Mouse (Mus musculus): ENCODE measurements around the gene Npnt. TPM values are rescaled to one million over a fixed set of nuclear protein-coding genes. Genes with fewer than 3 reads are reported as not detected.

Npnt gene
- polyA plus RNA-seq, 1 experiment = 123 TPM

DNA sequence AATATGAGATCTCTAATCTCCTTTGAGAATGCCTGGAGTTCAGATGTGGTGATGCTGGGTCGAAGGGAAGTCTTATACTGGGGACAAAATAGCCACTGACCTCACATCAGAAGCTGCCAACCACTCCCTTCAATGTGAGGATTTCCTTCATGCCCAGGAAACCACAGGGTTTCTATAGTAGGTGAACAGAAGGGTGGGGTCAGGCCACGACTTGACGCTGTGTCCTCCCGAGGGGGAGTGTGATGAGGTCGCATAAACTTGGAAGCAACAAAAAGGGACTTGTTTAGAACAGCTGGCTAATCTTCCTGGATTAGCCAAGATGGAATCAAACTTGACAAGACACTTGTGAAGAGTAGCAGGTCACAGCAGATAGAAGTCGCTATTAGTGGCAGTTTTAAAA, 76.8 kb downstream of the Npnt start:
- Histone ChIP-seq H3ac (ENCODE audit: control insufficient read depth, insufficient read length) (no peak overlapping the region), H3K4me3 (no peak overlapping the region), H3K36me3 (ENCODE audit: control insufficient read depth, insufficient read depth) (no peaks in the 10 kb centered on the region), H3K79me2 (ENCODE audit: control insufficient read depth, insufficient read depth) (no peaks in the 10 kb centered on the region), H3K4me2 (ENCODE audit: low read depth) (no peak overlapping the region), H3K27me3 (ENCODE audit: control insufficient read depth, insufficient read depth, insufficient read length) (no peaks in the 10 kb centered on the region)
- TF ChIP-seq MYOG (IDR thresholded peaks at IDR 0.05; ENCODE audit: control insufficient read depth in 1 of 3, insufficient read depth in 1 of 3, insufficient read length in 2 of 3, low read depth in 2 of 3) (peak in 2 of 3 experiments; percentile 54 to 63), REST (IDR thresholded peaks at IDR 0.05; ENCODE audit: insufficient read depth, insufficient read length) (no peak), POLR2AphosphoS2 (IDR thresholded peaks at IDR 0.05; ENCODE audit: insufficient read length, low read depth) (no peak), USF1 (IDR thresholded peaks at IDR 0.05; ENCODE audit: low read depth) (no peak), MYOD1 (IDR thresholded peaks at IDR 0.05; ENCODE audit: control insufficient read depth in 1 of 3, insufficient read length in 2 of 3, low read depth in 2 of 3) (peak in 2 of 3 experiments; percentile 19 to 63), MAX (IDR thresholded peaks at IDR 0.05; ENCODE audit: low read depth) (no peak), TCF12 (IDR thresholded peaks at IDR 0.05; ENCODE audit: insufficient read depth, poor library complexity, severe bottlenecking) (peak; percentile 60)

DNA sequence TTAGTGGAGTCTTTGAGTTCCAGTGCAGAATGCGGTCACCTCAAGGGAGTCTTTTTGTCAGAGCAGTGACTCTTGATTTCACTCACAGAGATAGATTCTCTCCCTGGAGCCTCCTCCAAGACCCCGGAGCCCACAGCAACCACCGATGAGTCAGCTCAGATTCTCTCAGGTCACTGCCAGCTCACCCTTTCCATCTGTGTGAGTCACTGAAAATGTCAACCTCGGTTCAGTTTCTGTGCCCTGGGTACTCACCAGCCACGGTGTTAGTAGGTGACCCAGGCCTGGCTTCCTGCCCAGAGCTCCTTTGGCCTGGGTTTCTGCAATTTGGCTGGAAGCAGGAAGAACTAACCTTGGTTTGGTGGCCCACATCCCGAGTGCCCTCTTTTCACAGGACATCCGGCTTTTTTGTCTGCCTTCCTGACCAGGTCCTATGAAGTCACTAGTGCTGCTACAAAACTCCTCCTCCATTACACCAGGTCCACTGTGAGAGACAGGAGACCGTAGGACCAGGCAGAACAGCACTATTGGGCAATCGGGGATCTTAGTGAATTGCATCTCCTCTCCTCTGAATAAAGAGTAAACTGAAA, 78.7 kb downstream of the Npnt start:
- TF ChIP-seq POLR2A (IDR thresholded peaks at IDR 0.05; ENCODE audit: insufficient read length, low read depth) = no peak
- no peak for TF ChIP-seq REST (IDR thresholded peaks at IDR 0.05; ENCODE audit: insufficient read depth, insufficient read length)
- TF ChIP-seq MYOG (IDR thresholded peaks at IDR 0.05; ENCODE audit: control insufficient read depth in 1 of 3, insufficient read depth in 1 of 3, insufficient read length in 2 of 3, low read depth in 2 of 3) = peak in 1 of 3 experiments; percentile 15
- no peak for TF ChIP-seq USF1 (IDR thresholded peaks at IDR 0.05; ENCODE audit: low read depth)
- no peak for TF ChIP-seq MYOD1 (IDR thresholded peaks at IDR 0.05; ENCODE audit: control insufficient read depth in 1 of 3, insufficient read length in 2 of 3, low read depth in 2 of 3)
- peak; percentile 58; the same call in 1 of the 2 replicates for TF ChIP-seq CEBPB (IDR thresholded peaks at IDR 0.05; ENCODE audit: insufficient read depth, poor library complexity, severe bottlenecking)
- TF ChIP-seq SRF (IDR thresholded peaks at IDR 0.05; ENCODE audit: control insufficient read depth, insufficient read length, low read depth) = no peak
- TF ChIP-seq E2F4 (IDR thresholded peaks at IDR 0.05; ENCODE audit: insufficient read depth) = no peak
- H3K4me3 ChIP-seq = no peak overlapping the region
- H3ac ChIP-seq (ENCODE audit: control insufficient read depth, insufficient read length) = no peak overlapping the region
- H3K79me2 ChIP-seq (ENCODE audit: control insufficient read depth, insufficient read depth) = no peaks in the 10 kb centered on the region
- no peaks in the 10 kb centered on the region for H3K27me3 ChIP-seq (ENCODE audit: control insufficient read depth, insufficient read depth, insufficient read length)
- peak overlapping the region; percentile 55 for H3K4me2 ChIP-seq (ENCODE audit: low read depth)
- no peaks in the 10 kb centered on the region for H3K36me3 ChIP-seq (ENCODE audit: control insufficient read depth, insufficient read depth)

DNA sequence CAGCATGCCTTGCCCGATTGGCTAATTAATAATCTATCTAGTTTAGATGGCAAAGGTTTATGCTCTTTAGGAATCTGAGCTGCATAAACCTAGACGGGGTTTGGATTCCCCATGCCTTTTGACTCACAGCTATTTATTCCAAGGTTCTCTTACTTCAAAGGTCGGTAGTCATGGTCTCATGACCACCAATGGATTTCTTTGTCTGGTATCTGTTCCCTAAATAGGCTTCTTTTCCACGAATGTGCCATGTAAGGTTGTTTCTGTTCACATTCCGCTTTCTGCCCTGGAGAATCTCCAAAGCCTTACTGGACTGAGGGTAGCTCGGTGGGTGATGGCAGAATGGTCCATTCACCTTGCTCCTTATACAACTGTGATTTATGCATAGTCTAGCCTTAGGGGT, 80.0 kb downstream of the Npnt start:
- Histone ChIP-seq H3K4me2 (ENCODE audit: low read depth) (no peak overlapping the region), H3K79me2 (ENCODE audit: control insufficient read depth, insufficient read depth) (no peaks in the 10 kb centered on the region), H3K27me3 (ENCODE audit: control insufficient read depth, insufficient read depth, insufficient read length) (no peaks in the 10 kb centered on the region), H3K4me3 (no peak overlapping the region), H3ac (ENCODE audit: control insufficient read depth, insufficient read length) (no peak overlapping the region), H3K36me3 (ENCODE audit: control insufficient read depth, insufficient read depth) (no peaks in the 10 kb centered on the region)
- TF ChIP-seq MYOG (IDR thresholded peaks at IDR 0.05; ENCODE audit: control insufficient read depth in 1 of 3, insufficient read depth in 1 of 3, insufficient read length in 2 of 3, low read depth in 2 of 3) (no peak), TCF3 (IDR thresholded peaks at IDR 0.05; ENCODE audit: insufficient read length, low read depth) (no peak), SRF (IDR thresholded peaks at IDR 0.05; ENCODE audit: control insufficient read depth, insufficient read length, low read depth) (no peak), E2F4 (IDR thresholded peaks at IDR 0.05; ENCODE audit: insufficient read depth) (no peak), REST (IDR thresholded peaks at IDR 0.05; ENCODE audit: insufficient read depth, insufficient read length) (no peak), CEBPB (IDR thresholded peaks at IDR 0.05; ENCODE audit: insufficient read depth, poor library complexity, severe bottlenecking) (no peak), MAX (IDR thresholded peaks at IDR 0.05; ENCODE audit: low read depth) (no peak), MYOD1 (IDR thresholded peaks at IDR 0.05; ENCODE audit: control insufficient read depth in 1 of 3, insufficient read length in 2 of 3, low read depth in 2 of 3) (no peak), USF1 (IDR thresholded peaks at IDR 0.05; ENCODE audit: low read depth) (no peak)

DNA sequence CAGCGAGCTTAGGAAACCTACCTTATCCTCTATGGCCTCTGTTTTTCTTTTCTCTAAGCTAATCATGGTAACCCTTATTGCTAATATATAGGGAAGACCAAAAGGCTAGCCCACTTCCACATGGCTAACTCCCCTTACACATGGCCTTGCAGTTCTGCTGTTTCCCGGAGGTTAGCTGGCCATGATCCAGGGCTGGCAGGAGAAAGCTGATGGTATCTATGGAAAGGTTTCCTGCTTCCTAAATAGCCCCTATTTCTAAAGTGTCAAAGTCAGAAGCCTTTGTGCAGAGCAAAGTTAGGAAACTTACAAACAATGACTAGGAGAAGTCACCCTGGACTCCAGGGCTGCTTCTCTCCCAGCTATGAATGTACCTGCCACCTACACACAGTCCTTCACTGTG, 81.3 kb downstream of the Npnt start:
- no peak overlapping the region for H3K4me3 ChIP-seq
- H3K36me3 ChIP-seq (ENCODE audit: control insufficient read depth, insufficient read depth) = no peaks in the 10 kb centered on the region
- TF ChIP-seq POLR2AphosphoS2 (IDR thresholded peaks at IDR 0.05; ENCODE audit: insufficient read length, low read depth) (no peak), TCF12 (IDR thresholded peaks at IDR 0.05; ENCODE audit: insufficient read depth, poor library complexity, severe bottlenecking) (no peak), E2F4 (IDR thresholded peaks at IDR 0.05; ENCODE audit: insufficient read depth) (no peak), CEBPB (IDR thresholded peaks at IDR 0.05; ENCODE audit: insufficient read depth, poor library complexity, severe bottlenecking) (no peak), MYOD1 (IDR thresholded peaks at IDR 0.05; ENCODE audit: control insufficient read depth in 1 of 3, insufficient read length in 2 of 3, low read depth in 2 of 3) (no peak), SRF (IDR thresholded peaks at IDR 0.05; ENCODE audit: control insufficient read depth, insufficient read length, low read depth) (no peak), TCF3 (IDR thresholded peaks at IDR 0.05; ENCODE audit: insufficient read length, low read depth) (no peak), MYOG (IDR thresholded peaks at IDR 0.05; ENCODE audit: control insufficient read depth in 1 of 3, insufficient read depth in 1 of 3, insufficient read length in 2 of 3, low read depth in 2 of 3) (no peak), REST (IDR thresholded peaks at IDR 0.05; ENCODE audit: insufficient read depth, insufficient read length) (no peak), POLR2A (IDR thresholded peaks at IDR 0.05; ENCODE audit: insufficient read length, low read depth) (no peak), USF1 (IDR thresholded peaks at IDR 0.05; ENCODE audit: low read depth) (no peak), MAX (IDR thresholded peaks at IDR 0.05; ENCODE audit: low read depth) (no peak)
- no peaks in the 10 kb centered on the region for H3K27me3 ChIP-seq (ENCODE audit: control insufficient read depth, insufficient read depth, insufficient read length)
- H3ac ChIP-seq (ENCODE audit: control insufficient read depth, insufficient read length) = no peak overlapping the region
- no peaks in the 10 kb centered on the region for H3K79me2 ChIP-seq (ENCODE audit: control insufficient read depth, insufficient read depth)
- no peak overlapping the region for H3K4me2 ChIP-seq (ENCODE audit: low read depth)

DNA sequence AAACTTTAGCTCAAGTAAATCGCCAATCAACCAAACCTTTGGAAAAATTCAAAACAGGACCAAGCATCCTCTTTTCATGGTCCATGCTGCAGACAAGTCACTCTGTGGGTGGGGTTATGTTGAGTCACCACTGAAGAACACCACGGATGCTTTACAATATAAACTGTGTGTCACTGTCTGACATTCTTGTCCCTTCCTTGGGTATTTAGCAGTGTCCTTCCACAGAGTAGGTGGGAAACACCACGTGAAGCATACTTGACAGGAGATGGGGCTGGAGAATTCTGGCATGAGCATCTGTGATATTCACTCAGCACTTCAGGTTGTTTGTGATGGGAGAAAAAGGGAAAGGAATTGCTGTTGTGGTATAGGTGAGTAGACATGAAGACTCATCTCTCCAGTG, 83.1 kb downstream of the Npnt start:
- Histone ChIP-seq H3K27me3 (ENCODE audit: control insufficient read depth, insufficient read depth, insufficient read length) (no peaks in the 10 kb centered on the region), H3K4me2 (ENCODE audit: low read depth) (no peak overlapping the region), H3K79me2 (ENCODE audit: control insufficient read depth, insufficient read depth) (no peaks in the 10 kb centered on the region), H3ac (ENCODE audit: control insufficient read depth, insufficient read length) (no peak overlapping the region), H3K4me3 (no peak overlapping the region), H3K36me3 (ENCODE audit: control insufficient read depth, insufficient read depth) (no peaks in the 10 kb centered on the region)
- TF ChIP-seq TCF3 (IDR thresholded peaks at IDR 0.05; ENCODE audit: insufficient read length, low read depth) = no peak
- TF ChIP-seq USF1 (IDR thresholded peaks at IDR 0.05; ENCODE audit: low read depth) = no peak
- TF ChIP-seq POLR2A (IDR thresholded peaks at IDR 0.05; ENCODE audit: insufficient read length, low read depth) = no peak
- TF ChIP-seq REST (IDR thresholded peaks at IDR 0.05; ENCODE audit: insufficient read depth, insufficient read length) = no peak
- no peak for TF ChIP-seq MYOD1 (IDR thresholded peaks at IDR 0.05; ENCODE audit: control insufficient read depth in 1 of 3, insufficient read length in 2 of 3, low read depth in 2 of 3)
- TF ChIP-seq POLR2AphosphoS2 (IDR thresholded peaks at IDR 0.05; ENCODE audit: insufficient read length, low read depth) = no peak
- TF ChIP-seq TCF12 (IDR thresholded peaks at IDR 0.05; ENCODE audit: insufficient read depth, poor library complexity, severe bottlenecking) = no peak
- TF ChIP-seq MYOG (IDR thresholded peaks at IDR 0.05; ENCODE audit: control insufficient read depth in 1 of 3, insufficient read depth in 1 of 3, insufficient read length in 2 of 3, low read depth in 2 of 3) = no peak
- no peak for TF ChIP-seq MAX (IDR thresholded peaks at IDR 0.05; ENCODE audit: low read depth)
- TF ChIP-seq CEBPB (IDR thresholded peaks at IDR 0.05; ENCODE audit: insufficient read depth, poor library complexity, severe bottlenecking) = no peak
- no peak for TF ChIP-seq E2F4 (IDR thresholded peaks at IDR 0.05; ENCODE audit: insufficient read depth)
- TF ChIP-seq SRF (IDR thresholded peaks at IDR 0.05; ENCODE audit: control insufficient read depth, insufficient read length, low read depth) = no peak
